Mouse (Mus musculus) liver, embryonic 14.5 days (tissue): ENCODE data around the gene Tmprss9. TPM values are rescaled to one million over a fixed set of nuclear protein-coding genes. Genes with fewer than 3 reads are reported as not detected.

Source experiments
- ATAC-seq: fragments of 200-750 bp; cut with Nextera tagmentation; 2 replicates; pipeline ENCODE4 v1.8.0; 2017; ENCODE audit warnings: moderate number of reproducible peaks, mild to moderate bottlenecking, moderate library complexity; ENCODE audit not compliant: insufficient read depth
- DNase-seq, 3 experiments: peaks; one replicate each; pipeline ENCODE4 v3.0.0-alpha.2; 2012 to 2013; ENCODE audit warnings: low read depth in 3 of 3, low spot score in 3 of 3
- H3K27ac ChIP-seq: fragments of 300-500 bp; sonication (generic); 2 replicates; pipeline ENCODE4 v1.5.1; 2014; ENCODE audit warnings: moderate library complexity, mild to moderate bottlenecking, control low read depth, inconsistent platforms
- H3K27me3 ChIP-seq: fragments of 300-500 bp; sonication (generic); 2 replicates; pipeline ENCODE4 v1.6.1; 2014; ENCODE audit warnings: mild to moderate bottlenecking, low read length, moderate library complexity; ENCODE audit not compliant: control insufficient read depth, insufficient read depth
- H3K36me3 ChIP-seq: fragments of 300-500 bp; sonication (generic); replicated peaks from 2 replicates; pipeline ENCODE4 v1.6.1; 2014; ENCODE audit warnings: low read depth; ENCODE audit not compliant: control insufficient read depth, insufficient read depth
- H3K4me1 ChIP-seq, 2 experiments: fragments of 200-500 bp in 1 of 2; fragments of 300-500 bp in 1 of 2; sonication (generic) in 1 of 2; replicated peaks; 2 replicates each; pipeline ENCODE4 v1.6.1; 2012 to 2014; ENCODE audit warnings: antibody characterized with exemption in 1 of 2, inconsistent platforms in 1 of 2, low read length in 1 of 2; ENCODE audit not compliant: control insufficient read depth in 2 of 2, insufficient read depth in 2 of 2
- H3K4me2 ChIP-seq: fragments of 300-500 bp; sonication (generic); 2 replicates; pipeline ENCODE4 v1.6.1; 2014; ENCODE audit warnings: low read depth, mild to moderate bottlenecking, control low read depth, moderate library complexity
- H3K4me3 ChIP-seq, 2 experiments: fragments of 200-500 bp in 1 of 2; fragments of 300-500 bp in 1 of 2; sonication (generic) in 1 of 2; 2 replicates each; pipeline ENCODE4 v1.5.1; 2012 to 2014; ENCODE audit warnings: low read depth in 2 of 2, low read length in 2 of 2, mild to moderate bottlenecking in 2 of 2, control low read depth in 1 of 2, inconsistent platforms in 1 of 2, moderate library complexity in 1 of 2; ENCODE audit not compliant: insufficient read depth in 1 of 2
- H3K9ac ChIP-seq: fragments of 300-500 bp; sonication (generic); replicated peaks from 2 replicates; pipeline ENCODE4 v1.6.1; 2014; ENCODE audit warnings: mild to moderate bottlenecking, control low read depth, moderate library complexity
- H3K9me3 ChIP-seq: fragments of 300-500 bp; sonication (generic); 2 replicates; pipeline ENCODE4 v1.6.1; 2016; ENCODE audit warnings: low read length, mixed read lengths; ENCODE audit not compliant: control insufficient read depth
- CTCF ChIP-seq: IDR thresholded peaks from 2 replicates; pipeline ENCODE4 v1.5.1; 2016; ENCODE audit warnings: antibody characterized with exemption, low read depth, control low read depth
- EP300 ChIP-seq: IDR thresholded peaks from 2 replicates; pipeline ENCODE4 v1.6.1; 2016; ENCODE audit warnings: antibody characterized with exemption, low read depth
- WGBS: fragments of 180-500 bp; shearing (Covaris S2); extraction: QIAGEN DNeasy Blood & Tissue Kit; methylation state at CpG from one replicate; pipeline ENCODE4 v1.1.7; 2014; ENCODE audit not compliant: insufficient replicate concordance; 5-methylcytosine and 5-hydroxymethylcytosine counted together
- polyA plus RNA-seq, 2 experiments: library from polyadenylated mRNA; depleted of rRNA in 1 of 2; stranded (reverse) in 1 of 2; unstranded in 1 of 2; fragments of >200 nt; fragmentation: Nextera tagmentation in 1 of 2; extraction: Ambion mirVana in 1 of 2; gene quantifications; 2 replicates each; pipeline versions ENCODE4 v1.2.1 to v1.2.3; 2012 to 2014

Tmprss9 gene
- polyA plus RNA-seq (2012; rRNA removed) (0.05 and 0.06 TPM in 2 replicates), polyA plus RNA-seq (2014; fragmentation: Nextera tagmentation; extraction: Ambion mirVana) (not detected in 2 replicates)

DNA sequence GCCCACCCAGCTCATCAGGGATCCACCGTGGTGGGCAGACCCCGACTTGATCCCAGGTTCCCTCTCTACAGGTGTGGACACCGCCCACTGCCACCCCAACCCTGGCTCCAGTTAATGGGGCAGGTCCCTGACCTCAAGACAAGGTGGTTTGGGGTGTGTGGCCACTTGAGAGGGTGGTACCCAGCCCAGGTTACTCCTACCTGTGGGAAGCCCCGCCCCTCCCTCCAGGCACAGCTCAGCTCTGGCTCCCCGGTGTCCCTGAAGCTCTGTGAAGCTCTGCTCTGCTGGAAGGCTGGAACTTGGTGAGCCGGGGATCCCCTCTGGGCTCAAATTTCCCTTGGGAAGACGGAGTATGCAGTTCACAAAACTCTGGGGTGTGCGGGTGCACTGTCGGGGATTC is at the start of gene Tmprss9:
Gene Tmprss9 (plus strand): TSS at position 268 of the 400 bp plus-strand sequence.
- no peak within 1 kb of the TSS for H3K4me3 ChIP-seq
- no peak within 1 kb of the TSS for H3K4me2 ChIP-seq
- ATAC-seq = no peak
- no peak for DNase-seq
- 29% methylated on average over 9 of the region's 9 CpGs for WGBS
- H3K27me3 ChIP-seq = peaks cover 5% of the 10 kb centered on the region; the same call in 1 of the 2 replicates
- no peak for TF ChIP-seq CTCF
- TF ChIP-seq EP300 = no peak
- H3K36me3 ChIP-seq = peaks cover 19% of the 10 kb centered on the region
- no peak within 1 kb of the TSS for H3K27ac ChIP-seq
- peaks cover 3 to 4% of the 10 kb centered on the region in 2 experiments; a peak in 3 of 4 replicates for H3K4me1 ChIP-seq
- no peaks in the 10 kb centered on the region for H3K9me3 ChIP-seq
- no peak within 1 kb of the TSS for H3K9ac ChIP-seq

DNA sequence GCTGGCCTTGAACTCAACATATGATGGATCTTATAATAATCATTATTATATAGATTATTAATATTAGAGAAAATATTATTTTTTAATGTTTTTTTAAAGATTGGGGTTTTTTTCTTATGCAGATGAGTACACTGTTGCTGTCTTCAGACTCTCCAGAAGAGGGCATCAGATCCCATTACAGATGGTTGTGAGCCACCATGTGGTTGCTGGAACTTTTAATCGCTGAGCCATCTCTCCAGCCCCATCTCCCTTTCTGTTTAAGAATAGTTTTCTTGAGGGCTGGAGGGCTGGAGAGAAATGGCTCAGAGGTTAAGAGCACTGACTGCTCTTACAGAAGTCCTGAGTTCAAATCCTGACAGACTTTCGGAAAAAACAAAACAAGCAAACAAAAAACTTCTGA is 49.7 kb upstream of the Tmprss9 start:
- Histone ChIP-seq H3K27ac (peak overlapping the region; percentile 52), H3K27me3 (no peaks in the 10 kb centered on the region), H3K4me1 (peaks cover 44 to 46% of the 10 kb centered on the region in 2 experiments), H3K4me3 (no peak overlapping the region), H3K9me3 (no peaks in the 10 kb centered on the region), H3K4me2 (peak overlapping the region; percentile 5; the same call in 1 of the 2 replicates), H3K9ac (no peak overlapping the region), H3K36me3 (no peaks in the 10 kb centered on the region)
- no peak for DNase-seq
- no peak for ATAC-seq
- TF ChIP-seq EP300 (no peak), CTCF (peak; percentile 74)
- WGBS = 45% methylated on average over 2 of the region's 2 CpGs

DNA sequence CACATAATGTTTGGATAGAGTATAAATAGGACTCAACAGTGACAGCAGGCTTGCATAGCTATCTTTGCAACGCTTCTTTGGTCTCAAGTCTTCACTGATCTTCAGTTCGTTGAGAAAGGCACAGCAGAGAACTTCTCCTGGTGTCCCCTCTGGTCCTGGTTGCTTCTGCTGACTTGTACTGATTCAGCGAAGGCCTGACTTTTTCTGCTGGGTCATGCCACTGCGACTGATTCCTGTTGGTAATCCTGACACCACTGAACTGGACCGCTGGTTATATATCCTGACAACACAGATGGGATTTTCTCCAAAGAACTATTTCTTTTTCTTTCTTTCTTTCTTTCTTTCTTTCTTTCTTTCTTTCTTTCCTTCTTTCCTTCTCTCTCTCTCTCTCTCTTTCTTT is 49.1 kb upstream of the Tmprss9 start:
- ATAC-seq (no peak), DNase-seq (no peak)
- TF ChIP-seq EP300 (no peak), CTCF (no peak)
- Histone ChIP-seq H3K27me3 (no peaks in the 10 kb centered on the region; the same call in 1 of the 2 replicates), H3K9ac (no peak overlapping the region), H3K27ac (peak overlapping the region; percentile 52), H3K4me3 (no peak overlapping the region), H3K9me3 (no peaks in the 10 kb centered on the region), H3K36me3 (peaks cover 1% of the 10 kb centered on the region; the same call in 1 of the 2 replicates), H3K4me1 (peaks cover 46 to 48% of the 10 kb centered on the region in 2 experiments), H3K4me2 (peak overlapping the region; percentile 5; the same call in 1 of the 2 replicates)
- WGBS = 70% methylated on average over 5 of the region's 5 CpGs

DNA sequence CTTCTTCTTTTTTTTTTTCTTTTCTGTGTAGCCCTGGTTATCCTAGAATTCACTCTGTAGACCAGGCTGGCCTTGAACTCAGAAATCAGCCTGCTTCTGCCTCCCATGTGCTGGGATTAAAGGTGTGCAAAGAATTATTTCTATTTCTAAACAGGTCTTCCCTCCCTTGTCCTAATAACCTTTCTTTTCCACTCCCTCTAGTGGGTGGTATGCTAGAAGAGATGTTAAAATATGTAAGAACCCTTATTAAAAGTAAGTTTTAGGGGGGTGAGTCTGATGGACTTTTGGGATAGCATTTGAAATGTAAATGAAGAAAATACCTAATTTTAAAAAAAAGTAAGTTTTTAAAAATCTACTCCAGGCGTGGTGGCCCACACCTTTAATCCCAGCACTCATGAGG is 48.3 kb upstream of the Tmprss9 start:
- no peak overlapping the region; the same call in 1 of the 2 replicates for H3K4me2 ChIP-seq
- H3K27ac ChIP-seq = peak overlapping the region; percentile 67

DNA sequence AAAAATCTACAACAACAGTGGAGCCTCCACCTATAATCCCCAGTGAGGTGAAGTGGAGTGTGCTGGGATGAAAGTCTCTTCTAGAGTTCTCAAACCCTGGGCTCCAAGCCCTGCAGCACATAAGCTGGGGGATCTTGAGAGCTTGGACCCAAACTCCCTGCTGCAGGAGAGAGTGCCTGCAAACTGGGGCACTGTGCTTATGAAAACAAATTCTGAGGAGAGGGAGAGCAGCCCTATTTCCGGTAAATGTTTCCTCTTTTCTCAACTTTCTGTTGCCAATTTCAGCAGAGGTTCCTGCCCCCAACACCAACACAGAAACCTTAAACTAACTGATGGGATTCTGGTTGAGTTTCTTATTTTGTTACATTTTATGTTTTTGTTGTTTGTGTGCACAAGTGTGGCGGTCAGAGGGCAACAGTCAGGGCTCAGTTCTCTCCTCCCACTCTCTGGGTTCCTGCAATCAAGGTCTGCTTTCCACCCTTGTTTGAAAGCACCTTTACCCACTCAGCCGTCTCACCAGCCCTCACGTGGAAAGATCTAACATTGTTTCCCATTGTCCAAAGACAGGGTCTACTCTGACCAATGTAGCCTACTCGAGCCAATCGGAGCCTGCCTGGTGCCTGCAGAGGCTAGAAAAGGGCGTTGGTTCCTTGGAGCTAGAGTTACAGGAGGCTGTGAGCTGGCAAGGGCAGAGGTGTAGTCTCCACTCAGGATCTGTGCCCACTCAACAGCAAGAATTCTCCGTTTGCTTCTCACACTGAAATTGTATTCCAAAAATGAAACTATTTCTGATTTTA is 47.6 kb upstream of the Tmprss9 start:
- Histone ChIP-seq H3K9ac (peak overlapping the region; percentile 38), H3K4me3 (no peak overlapping the region; a peak in 1 of 4 replicates), H3K36me3 (peaks cover 14% of the 10 kb centered on the region), H3K27ac (peak overlapping the region; percentile 41), H3K4me2 (peak overlapping the region; percentile 37), H3K27me3 (no peaks in the 10 kb centered on the region; the same call in 1 of the 2 replicates), H3K9me3 (no peaks in the 10 kb centered on the region), H3K4me1 (peaks cover 42 to 46% of the 10 kb centered on the region in 2 experiments)
- DNase-seq = no peak
- no peak for TF ChIP-seq EP300
- TF ChIP-seq CTCF = no peak
- no peak for ATAC-seq
- WGBS = 35% methylated on average over 8 of the region's 8 CpGs

More for the DNA sequence above, 48.3 kb upstream of the Tmprss9 start:
- Histone ChIP-seq H3K9me3 (no peaks in the 10 kb centered on the region), H3K9ac (no peak overlapping the region), H3K36me3 (peaks cover 9% of the 10 kb centered on the region), H3K27me3 (no peaks in the 10 kb centered on the region; the same call in 1 of the 2 replicates), H3K4me1 (peaks cover 48 to 51% of the 10 kb centered on the region in 2 experiments), H3K4me3 (no peak overlapping the region)
- ATAC-seq (no peak), DNase-seq (no peak)
- TF ChIP-seq EP300 (no peak), CTCF (no peak)
- WGBS = 57% methylated on average over 1 of the region's 1 CpGs
